Mouse (Mus musculus) kidney, adult 2 months (tissue): ENCODE measurements at regions not wholly inside any gene's neighbourhood (a gene's known extent, or its start where the extent isn't known, plus 50 kb on each side); places are given as distances from the start of the nearest gene placed in this dataset.

Experiments
- CTCF ChIP-seq: fragments of 200-500 bp; conservative IDR thresholded peaks from 2 replicates; pipeline ENCODE4 v1.5.1; 2011; ENCODE audit warnings: low read depth, mild to moderate bottlenecking, control low read depth, low read length, moderate library complexity, mixed read lengths; ENCODE audit not compliant: insufficient read depth, insufficient read length
- POLR2A ChIP-seq: fragments of 200-500 bp; IDR thresholded peaks from one replicate; pipeline ENCODE4 v1.6.1; 2011; ENCODE audit warnings: low read depth, low read length, control low read depth

DNA sequence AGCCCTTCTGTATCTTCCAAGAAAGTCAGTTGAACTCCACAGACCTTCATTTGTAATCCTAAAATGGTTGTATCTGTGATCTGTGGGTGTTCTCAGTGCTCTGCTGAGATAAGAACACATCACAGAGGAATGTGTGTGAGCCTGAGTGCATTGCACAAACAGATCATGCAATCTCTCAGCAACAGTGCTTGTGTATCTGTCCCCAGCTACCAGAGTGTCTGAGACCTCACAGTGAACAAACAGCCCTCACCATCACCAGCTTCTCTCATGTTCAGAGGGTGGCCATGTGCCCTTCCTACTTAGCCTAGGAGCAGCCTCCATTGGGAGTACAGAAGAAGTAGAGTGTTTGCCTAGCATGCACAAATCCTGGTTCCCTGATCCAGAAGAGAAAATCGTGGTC is 82.0 kb upstream of the Dscam start:
- TF ChIP-seq POLR2A (no peak), CTCF (no peak)
